Mouse (Mus musculus) T-cell, adult 2 months (primary cell): Measurements from ENCODE around the gene Magix.
"Not testable (repeated sequence)": the region's sequence is repeated elsewhere in the genome, so short reads cannot be mapped to it uniquely, and the experiment has no call there.

Experiments used
- DNase-seq: peaks from one replicate; pipeline ENCODE4 v3.0.0; 2022; ENCODE audit warnings: low spot score

Gene Magix

GRCm38 (mm10) chrX:7680864-7681263 lies at the start of gene Magix:
Magix (minus strand) TSS chrX:7681251.
- DNase-seq, result no peak

DNA sequence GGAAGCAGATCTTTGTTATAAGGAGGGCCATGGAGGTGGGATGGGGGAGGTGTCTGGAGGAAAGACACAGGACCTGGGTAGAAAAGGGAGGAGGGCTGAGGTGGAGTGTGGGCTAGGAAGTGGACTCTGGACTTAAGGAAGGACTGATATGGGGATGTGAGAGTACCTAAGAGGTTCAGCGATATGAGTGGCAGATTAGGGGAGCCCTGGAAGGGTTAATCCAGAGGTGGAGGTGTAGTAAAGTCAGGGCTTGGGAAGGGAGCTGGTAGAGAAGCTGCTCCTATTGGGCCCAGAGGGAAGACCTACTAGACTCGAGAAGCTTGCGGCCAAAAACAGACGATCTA lies 47.8 kb upstream of the Magix start:
- DNase-seq, result no peak

DNA sequence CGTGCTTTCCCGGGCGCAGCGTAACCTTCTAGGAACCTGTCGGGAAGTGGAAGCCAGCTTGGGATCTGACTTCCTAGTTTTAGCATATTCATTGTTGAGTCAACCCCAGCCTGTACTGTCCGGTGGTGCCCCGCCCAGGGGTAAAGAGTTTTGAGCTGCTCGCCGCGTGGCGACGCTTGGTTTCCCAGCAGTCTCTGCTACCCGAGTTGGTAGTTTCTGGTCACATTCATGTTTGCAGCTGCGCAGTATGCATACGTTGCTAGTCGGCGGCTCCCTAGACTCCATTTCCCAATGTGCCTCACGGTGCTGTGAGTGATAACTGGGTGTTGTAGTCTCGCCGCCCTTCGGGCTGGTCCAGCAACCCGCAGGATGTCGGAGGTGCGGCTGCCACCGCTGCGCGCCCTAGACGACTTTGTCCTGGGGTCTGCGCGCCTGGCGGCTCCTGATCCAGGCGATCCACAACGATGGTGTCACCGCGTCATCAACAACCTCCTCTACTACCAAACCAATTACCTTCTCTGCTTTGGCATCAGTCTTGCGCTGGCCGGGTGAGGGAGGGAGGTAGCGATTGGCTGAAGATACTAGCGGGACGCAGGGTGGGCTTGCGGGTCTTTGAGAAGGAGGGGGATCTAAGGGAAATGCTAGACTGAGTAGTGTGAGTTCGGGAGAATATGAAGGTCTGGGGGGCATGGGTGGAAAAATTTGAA lies 47.3 kb upstream of the Magix start, which contains the start of gene Praf2:
Gene Praf2, plus strand, starts transcription at position 225 of the 707 bp plus-strand sequence.
- DNase-seq, result peak; percentile 79

GRCm38 (mm10) chrX:7727176-7727575 lies 46.1 kb upstream of the Magix start:
- DNase-seq, result no peak

DNA sequence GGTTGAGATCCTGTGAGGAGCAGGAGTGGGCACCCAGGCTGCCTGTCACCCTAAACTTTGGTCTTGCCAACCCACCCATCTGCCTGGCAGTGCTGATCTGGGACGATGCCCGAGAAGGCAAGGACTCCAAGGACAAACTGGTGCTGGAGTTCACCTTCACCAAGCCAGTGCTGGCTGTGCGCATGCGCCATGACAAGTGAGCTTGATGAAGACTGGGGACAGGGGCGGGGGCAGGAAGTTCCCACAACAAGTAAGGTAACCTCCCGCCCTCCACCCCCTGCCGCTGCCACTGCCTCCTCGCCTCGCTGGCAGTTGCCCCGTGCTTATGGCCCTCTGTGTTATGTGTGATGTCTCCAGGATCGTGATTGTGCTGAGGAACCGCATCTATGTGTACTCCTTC lies 44.8 kb upstream of the Magix start:
- no peak for DNase-seq

GRCm38 (mm10) chrX:7724135-7724534 lies 43.1 kb upstream of the Magix start:
- no peak for DNase-seq

GRCm38 (mm10) chrX:7722691-7723090 lies 41.6 kb upstream of the Magix start:
- no peak for DNase-seq

GRCm38 (mm10) chrX:7722282-7722611 lies 41.2 kb upstream of the Magix start:
- DNase-seq, result no peak

- peak; percentile 75 for DNase-seq
These were observed 40.6 kb upstream of the Magix start, which contains the start of gene Gm45208 for GRCm38 (mm10) chrX:7721514-7722281. Gm45208 (plus strand) TSS chrX:7722245.

DNA sequence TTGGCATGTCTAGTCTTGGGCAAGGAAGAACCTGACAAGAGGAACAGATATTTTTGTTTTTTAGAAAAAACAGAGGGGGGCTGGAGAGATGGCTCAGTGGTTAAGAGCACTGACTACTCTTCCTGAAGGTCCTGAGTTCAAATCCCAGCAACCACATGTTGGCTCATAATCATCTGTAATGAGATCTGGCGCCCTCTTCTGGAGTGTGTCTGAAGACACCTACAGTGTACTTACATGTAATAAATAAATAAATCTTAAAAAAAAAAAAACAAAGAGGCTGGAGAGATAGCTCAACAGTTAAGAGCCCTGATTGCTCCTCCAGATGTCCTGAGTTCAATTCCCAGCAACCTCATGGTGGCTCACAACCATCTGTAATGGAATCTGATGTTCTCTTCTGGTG lies 35.0 kb upstream of the Magix start:
- peak; percentile 13 for DNase-seq

DNA sequence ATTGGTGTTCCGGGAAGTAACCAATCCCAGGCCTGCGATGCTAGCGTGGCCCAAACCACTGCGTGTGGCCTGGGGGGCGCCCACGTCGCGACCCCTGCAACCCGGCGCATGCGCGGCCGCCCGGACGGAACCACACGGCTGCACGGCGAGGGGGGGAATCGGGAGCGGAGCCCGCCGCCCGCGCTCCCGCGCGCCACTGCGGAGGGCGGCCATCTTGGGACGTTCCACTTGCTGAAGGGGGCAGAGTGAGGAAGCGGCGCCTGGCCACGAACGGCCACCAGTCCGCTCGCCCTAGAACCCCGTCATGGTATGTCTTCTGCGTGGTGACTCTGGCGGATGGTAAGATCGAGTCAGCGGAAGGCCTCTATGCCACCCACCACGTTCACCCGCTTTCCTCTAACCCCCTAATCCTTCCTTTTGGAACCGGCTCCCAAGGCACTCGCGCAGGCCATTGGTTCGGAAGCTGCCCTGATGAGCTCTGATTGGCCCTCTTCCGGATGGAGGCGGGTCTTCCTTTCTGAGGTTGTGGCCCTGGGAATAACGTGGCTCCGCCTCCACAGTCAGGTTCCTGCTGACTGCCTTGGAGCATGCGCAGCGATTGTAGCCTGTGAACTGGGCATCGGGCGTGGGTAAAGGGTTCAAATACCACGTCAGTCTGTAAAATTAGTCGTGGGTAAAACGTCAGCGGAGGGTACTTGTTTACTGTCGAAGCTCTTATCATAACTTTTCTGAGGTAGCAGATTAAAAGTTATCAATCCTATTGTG lies 33.3 kb upstream of the Magix start, which contains the start of gene Wdr45:
Gene Wdr45, plus strand, starts transcription at position 199 of the 765 bp plus-strand sequence.
- peak; percentile 94 for DNase-seq

DNA sequence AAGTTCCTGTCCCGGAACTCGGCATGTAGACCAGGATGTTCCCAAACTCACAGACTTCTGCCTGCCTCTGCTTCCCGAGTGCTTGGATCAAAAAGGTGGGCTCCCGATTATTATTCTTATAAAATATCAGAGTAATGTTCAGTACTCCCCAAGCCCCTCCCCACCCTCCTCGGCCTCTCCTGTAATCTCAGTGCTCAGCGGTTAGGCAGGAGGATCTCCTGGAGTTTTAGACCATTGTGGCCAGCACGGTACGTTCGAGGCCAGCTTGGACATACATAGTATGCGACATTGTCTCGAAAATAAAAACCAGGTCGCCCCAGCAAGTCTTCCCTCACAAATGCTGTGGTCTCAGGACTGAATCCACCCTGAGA lies 32.7 kb upstream of the Magix start:
- DNase-seq, result not testable (repeated sequence)

GRCm38 (mm10) chrX:7696954-7697381 lies 15.9 kb upstream of the Magix start, which contains the start of gene Gpkow:
Gpkow (plus strand) TSS chrX:7697131.
- peak; percentile 88 for DNase-seq

- no peak for DNase-seq
These were observed 15.5 kb upstream of the Magix start for GRCm38 (mm10) chrX:7696520-7696919.

DNA sequence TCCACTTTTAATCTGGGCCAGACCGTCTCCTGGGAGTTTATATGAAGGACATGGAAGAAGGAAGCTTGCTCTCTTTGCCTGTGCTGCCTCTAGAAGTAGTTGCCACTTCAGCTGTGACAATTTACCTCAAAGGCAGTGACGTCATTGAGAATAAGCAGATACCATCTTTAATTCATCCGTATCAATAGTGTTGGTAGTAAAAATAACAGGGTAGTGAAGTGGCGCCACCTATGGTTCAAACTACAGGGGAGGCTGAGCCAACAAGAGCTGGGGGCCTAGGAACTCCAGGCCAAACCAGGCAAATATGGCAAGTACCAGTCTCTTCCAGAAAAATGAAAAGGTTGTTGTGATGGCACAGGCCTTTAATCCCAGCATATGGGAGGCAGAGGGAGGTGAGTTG lies 11.8 kb upstream of the Magix start:
- peak; percentile 73 for DNase-seq

GRCm38 (mm10) chrX:7690486-7690885 lies 9.4 kb upstream of the Magix start:
- no peak for DNase-seq

DNA sequence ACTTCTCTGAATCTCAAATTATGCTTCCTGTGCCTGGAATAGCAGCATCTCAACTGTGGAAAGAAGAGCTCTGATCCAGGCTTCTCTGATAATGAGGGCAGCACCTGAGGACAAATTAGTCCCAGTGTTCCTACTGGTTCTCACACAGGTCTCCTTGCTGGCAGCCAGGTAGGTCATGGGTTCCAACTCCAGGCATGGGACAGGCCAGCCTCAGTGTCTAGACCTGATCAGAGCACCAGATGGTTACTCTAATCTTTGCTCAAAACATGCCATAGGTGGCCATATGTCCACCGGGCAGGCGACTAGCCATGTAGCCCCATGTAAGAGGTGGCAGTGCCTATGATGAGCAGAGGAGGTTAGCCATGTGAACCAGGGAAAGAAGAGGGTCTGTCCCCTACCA lies 7.3 kb upstream of the Magix start:
- DNase-seq, result no peak

- DNase-seq, result no peak
These were observed 1.0 kb downstream of the Magix start for GRCm38 (mm10) chrX:7680057-7680412.

- DNase-seq, result peak; percentile 91
These were observed 1.5 kb downstream of the Magix start for GRCm38 (mm10) chrX:7679405-7680056.

DNA sequence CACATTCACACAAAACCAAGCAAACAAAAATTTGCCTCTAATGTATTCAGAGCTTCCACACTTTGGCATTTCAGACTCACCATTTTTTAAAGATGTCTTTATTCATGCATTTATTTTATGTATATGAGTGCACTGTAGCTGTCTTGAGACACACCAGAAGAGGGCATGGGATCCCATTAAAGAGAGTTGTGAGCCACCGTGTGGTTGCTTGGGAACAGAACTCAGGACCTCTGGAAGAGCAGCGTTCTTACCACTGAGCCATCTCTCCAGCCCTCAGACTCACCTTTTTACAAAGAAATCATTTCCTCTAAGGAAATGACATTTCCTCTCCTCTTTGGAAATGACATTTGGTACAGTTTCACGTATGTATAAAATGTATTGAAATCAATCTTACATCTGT lies 2.1 kb downstream of the Magix start:
- DNase-seq, result no peak

- no peak for DNase-seq
These were observed 6.1 kb downstream of the Magix start for GRCm38 (mm10) chrX:7675001-7675380.

DNA sequence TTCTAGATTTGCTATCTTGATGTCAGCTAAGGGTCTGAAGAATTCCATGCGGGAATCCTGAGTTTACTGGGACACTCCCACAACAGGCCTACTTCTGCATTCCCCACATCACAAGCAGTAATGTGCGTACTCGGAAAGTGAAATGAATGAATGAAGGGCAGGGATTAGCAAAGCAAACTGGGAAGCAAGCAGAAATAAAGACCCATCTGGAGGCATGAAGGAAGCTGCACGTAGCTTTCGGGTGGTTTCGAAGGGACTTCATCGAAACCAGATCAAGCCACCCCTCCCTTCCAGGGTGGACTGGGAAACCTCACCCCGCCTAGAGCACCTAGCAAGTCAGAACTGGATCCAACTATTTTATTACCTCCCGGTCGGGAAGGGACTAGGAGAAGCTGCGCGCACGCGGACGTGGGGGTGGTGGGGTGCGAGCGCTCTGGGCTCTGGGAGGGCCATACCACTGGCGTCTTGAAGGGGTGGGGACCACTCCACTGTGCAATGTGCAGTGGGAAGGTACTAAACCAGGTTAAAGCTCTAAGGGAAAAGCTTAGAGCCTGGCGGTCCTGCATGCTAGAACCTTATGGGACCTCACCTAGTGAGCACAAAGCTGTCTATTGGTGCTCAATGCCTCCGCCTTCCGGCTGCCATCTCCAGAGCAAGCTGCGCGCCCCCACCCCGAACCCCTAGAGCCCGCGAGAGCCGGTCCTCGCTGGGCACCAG lies 6.6 kb downstream of the Magix start:
- DNase-seq, result peak; percentile 8
